Mouse (Mus musculus) megakaryocyte progenitor cell, adult 5-6 weeks (primary cell): ENCODE results near the gene Taf1c. TPM values are rescaled to one million over a fixed set of nuclear protein-coding genes. Genes with fewer than 3 reads are reported as not detected.

Experiments
- ATAC-seq: replicated peaks from 2 replicates; pipeline ENCODE4 v1.8.0; 2016; ENCODE audit warnings: mild to moderate bottlenecking, moderate TSS enrichment, inconsistent platforms; ENCODE audit not compliant: poor library complexity
- total RNA-seq, 2 experiments: library from RNA; stranded (forward) in 1 of 2; stranded (reverse) in 1 of 2; fragments of 157-497, 149-512 nt in 1 of 2; fragments of 200-1000 nt in 1 of 2; gene quantifications; 2 replicates each; pipeline versions ENCODE4 v1.2.3 to v1.2.4; 2015 to 2017

Gene Taf1c
- total RNA-seq, 2 experiments from 2014 or later: 5.5 to 11.5 TPM

DNA sequence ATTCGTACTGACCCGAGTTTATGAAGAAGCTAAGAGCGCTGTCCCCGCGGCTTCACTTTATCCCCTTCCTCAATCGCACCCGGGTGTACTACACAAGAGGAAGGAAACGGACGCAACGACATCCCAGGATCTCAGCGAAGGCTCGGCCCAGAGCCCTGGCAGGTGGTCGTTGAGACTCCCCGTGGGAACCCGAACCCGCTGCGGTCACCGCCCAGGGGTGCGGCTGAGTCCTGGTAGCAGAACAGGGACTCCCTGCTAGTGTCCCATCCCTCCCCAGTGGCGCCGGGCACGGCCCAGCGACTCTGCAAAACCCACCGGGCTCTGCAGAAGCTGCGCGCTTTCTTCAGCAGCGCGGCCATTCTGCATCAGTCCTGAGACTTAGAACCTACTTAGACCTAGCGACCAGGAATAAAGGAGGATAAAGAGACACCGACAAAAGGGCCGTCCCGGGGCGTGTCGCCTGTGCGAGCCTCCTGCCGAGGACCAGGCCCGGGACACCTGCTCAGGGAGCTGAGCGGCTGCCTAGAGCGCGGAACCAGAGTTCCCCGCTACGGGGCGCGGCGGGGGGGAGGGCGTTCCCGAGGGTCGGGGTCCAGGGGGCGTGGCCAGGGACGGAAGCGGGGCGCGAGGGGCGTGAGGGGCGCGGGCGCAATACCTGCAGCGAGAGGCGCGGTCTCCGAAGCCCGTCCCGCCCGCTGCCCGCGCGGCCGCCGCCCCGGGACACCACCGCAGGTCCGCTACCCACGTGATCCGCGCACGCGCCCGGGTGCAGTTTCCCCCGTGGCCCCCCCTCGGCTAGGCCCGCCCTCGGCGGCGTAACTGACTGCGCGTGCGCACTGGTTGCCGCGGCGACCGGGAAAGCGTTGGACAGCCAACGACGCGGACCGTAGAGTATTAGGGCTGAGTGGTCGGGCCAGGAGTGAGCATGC lies 30.3 kb downstream of the Taf1c start, which contains the start of the genes Hsdl1 and Dnaaf1:
Hsdl1 (minus strand) TSS at position 747 of the 929 bp plus-strand sequence.
Dnaaf1 (plus strand) TSS at position 799 of the 929 bp plus-strand sequence.
- ATAC-seq: peak; percentile 57

DNA sequence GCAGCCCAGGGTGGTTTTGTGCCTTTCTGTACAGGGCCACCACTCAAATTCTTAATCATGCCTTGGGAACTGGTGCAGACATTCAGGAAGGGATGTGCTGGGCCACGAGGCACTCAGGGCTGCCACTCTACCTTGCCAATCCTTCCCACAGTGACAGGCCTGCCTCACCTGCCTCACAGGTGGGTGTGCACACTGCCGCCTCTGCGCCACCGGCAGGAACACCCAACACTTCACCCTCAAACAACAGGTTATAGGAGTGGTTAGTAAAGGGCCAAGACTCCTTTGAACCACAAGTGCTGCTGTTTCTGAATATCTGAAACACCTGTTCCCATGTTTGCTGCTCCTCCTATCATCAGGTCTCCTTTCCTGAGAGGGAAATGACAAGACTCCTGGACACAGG lies 32.6 kb downstream of the Taf1c start:
- 0 out of 2 replicates have a peak, but pooled peaks have one; percentile 2 for ATAC-seq

GRCm38 (mm10) chr8:119571135-119571534 lies 33.9 kb downstream of the Taf1c start:
- peak; percentile 51 for ATAC-seq

- ATAC-seq: no peak
Measured at GRCm38 (mm10) chr8:119569881-119570280, 35.1 kb downstream of the Taf1c start.

DNA sequence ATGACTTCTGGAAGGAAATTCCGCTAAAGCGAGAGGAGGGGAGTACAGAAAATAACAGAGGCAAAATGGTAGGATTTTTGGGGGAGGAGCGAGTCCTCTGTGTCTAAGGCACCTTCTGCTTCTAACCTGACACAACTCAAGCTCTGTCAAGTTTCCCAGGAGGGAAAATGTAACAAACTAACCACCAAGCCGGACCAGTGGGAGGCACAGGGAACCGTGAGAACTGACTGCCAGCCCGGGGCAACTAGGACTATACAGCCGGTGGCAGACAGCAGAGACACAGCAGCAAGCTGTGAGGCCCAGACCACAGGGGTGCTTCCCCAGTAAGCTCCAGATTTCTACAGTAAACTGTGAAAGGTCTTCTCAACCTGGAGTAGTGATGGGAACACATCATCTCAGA lies 36.1 kb downstream of the Taf1c start:
- ATAC-seq: no peak

- ATAC-seq: no peak
Measured at GRCm38 (mm10) chr8:119568251-119568650, 36.8 kb downstream of the Taf1c start.

DNA sequence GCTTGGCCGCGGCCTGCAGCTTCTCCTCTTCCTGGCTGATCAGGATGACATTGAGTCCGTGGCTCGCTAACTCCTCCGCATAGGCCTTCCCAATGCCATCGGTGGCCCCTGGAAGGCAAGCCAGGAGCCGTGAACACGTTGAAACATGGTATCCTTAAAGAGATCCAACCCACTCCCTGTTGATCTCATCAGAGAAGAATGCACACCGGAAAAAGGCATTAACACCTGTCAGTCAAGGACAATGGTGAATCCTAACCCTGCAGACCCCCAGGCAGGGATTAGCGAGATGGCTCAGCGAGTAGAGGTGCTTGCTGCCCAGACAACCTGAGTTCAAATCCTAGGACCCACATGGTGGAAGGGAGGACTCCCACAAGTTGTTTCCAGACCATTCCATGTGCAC lies 38.7 kb downstream of the Taf1c start:
- no peak for ATAC-seq

DNA sequence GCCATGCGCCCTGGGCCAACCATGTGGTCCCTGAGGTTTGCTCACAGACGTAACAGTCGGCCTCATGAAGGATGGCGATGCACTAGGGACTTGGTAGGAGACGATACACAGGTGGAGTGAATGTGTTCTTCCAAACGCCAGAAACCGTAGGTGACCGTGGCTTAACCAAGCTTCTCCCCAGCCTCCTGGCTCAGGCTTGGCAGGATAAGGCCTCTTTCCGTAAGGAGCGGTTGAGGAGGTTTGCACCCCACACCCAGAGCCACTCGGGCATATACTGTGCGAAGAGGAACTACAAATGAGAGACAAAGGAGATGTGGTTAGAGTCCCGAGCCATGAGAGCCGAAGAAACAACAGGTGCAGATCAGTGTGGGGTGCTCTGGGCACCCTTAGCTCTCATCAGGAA lies 41.2 kb downstream of the Taf1c start:
- no peak for ATAC-seq

- no peak for ATAC-seq
Measured at GRCm38 (mm10) chr8:119559402-119559720, 45.7 kb downstream of the Taf1c start.

DNA sequence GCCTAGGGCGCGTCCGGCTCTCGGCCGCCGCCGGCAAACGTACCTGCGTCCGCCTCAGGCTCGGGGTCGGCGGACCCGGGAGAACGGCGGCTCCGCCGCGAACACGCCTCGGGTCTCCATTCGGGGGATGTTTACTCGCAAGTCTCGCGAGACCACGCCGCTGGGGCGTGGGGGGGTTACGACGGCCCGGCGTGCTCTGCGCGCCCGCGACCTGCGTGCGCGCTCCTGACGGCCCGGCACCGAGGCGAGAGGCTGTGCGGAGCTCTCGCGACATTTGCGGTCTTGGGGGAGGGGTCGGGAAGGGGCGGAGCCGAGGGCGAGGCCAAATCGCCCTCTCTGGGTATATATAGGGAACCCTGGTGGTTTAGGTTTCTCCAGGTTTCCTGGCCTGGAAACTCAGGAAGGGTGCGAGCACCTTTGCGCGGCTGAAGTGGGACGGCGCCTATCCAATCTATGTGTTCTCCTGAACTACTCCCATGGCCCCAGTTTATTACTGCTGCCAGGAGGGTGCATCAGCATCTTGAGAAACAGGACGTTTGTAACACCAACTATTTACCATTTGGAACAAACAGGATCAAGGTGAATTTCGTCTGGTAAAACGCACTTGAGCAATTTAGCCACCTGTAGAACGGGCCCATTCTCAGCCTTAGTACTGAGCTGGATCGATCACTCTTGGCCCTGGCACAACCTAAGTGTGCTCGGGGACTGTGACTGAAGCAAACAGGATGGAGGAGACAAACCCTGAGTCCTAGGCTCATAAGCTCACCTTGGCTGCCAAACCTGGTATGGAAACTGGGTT lies 46.2 kb downstream of the Taf1c start, which contains the start of gene Mbtps1:
Mbtps1 (minus strand) TSS at position 133 of the 799 bp plus-strand sequence.
- ATAC-seq: peak; percentile 96

GRCm38 (mm10) chr8:119557821-119558602 lies 47.0 kb downstream of the Taf1c start:
- peak; percentile 53 for ATAC-seq

GRCm38 (mm10) chr8:119557132-119557531 lies 47.9 kb downstream of the Taf1c start:
- no peak for ATAC-seq

DNA sequence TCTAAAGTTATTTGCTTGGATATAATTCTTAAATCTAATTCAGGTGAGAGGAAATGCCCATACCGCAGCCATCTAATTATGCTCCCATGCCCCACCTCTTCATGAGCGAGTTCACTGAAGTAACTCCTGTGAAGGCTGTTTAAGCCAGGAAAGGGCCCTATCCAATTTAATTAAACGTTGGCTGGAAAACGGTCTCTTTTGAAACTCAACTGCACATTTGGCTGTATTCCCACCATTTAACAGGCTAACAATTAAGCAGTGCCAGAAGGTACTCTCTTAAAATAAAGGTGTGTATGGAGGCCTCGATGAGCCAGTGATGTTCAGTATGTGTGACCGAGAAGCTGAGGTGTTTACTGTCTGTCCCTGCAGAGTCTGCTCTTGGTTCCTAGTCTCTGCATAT lies 49.2 kb downstream of the Taf1c start:
- no peak for ATAC-seq

DNA sequence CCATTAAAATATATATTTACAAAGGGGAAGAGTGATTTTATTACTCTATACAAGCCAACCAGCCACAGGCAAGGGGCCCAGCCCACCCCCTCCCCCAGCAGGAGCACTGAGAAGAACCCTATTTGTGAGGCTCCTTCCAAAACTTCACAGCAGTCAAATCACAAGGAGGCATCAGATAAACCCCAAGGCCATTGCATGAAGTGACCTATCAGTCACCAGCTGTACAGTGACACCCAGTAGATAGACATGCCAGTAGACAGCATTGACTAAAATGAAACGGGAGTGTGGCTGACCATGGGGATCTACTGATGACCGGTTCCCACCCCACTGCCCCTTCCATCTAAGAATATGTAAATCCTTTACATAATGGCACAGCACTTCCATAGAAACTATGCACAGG lies 52.1 kb downstream of the Taf1c start:
- no peak for ATAC-seq

GRCm38 (mm10) chr8:119548560-119549113 lies 56.4 kb downstream of the Taf1c start:
- ATAC-seq: no peak

Other genes starting within 250 kb of the Taf1c start
- 6.4 and 7.7 TPM in 2 replicates for gene Mlycd, start 210.3 kb downstream of the Taf1c start, total RNA-seq (2015)
- 6.5 and 7.8 TPM in 2 replicates for gene Mlycd, start 210.3 kb downstream of the Taf1c start, total RNA-seq (2017)
- gene Osgin1, start 171.1 kb downstream of the Taf1c start, total RNA-seq (2015): 0.25 and 1.6 TPM in 2 replicates
- gene Osgin1, start 171.1 kb downstream of the Taf1c start, total RNA-seq (2017): 0.95 and 4.1 TPM in 2 replicates
- not detected in 2 replicates for gene Necab2, start 158.5 kb downstream of the Taf1c start, total RNA-seq (2015)
- gene Necab2, start 158.5 kb downstream of the Taf1c start, total RNA-seq (2017): not detected in 2 replicates
- gene Slc38a8, start 103.5 kb downstream of the Taf1c start, total RNA-seq (2015): not detected in 2 replicates
- gene Slc38a8, start 103.5 kb downstream of the Taf1c start, total RNA-seq (2017): not detected in 2 replicates
- 36.4 and 40.2 TPM in 2 replicates for gene Mbtps1, start 46.5 kb downstream of the Taf1c start, total RNA-seq (2015)
- 38.7 and 41.3 TPM in 2 replicates for gene Mbtps1, start 46.5 kb downstream of the Taf1c start, total RNA-seq (2017)
- gene Hsdl1, start 30.0 kb downstream of the Taf1c start, total RNA-seq (2015): 13.0 and 13.1 TPM in 2 replicates
- gene Hsdl1, start 30.0 kb downstream of the Taf1c start, total RNA-seq (2017): 42.6 and 52.8 TPM in 2 replicates
- gene Dnaaf1, start 30.0 kb downstream of the Taf1c start, total RNA-seq (2015): 0.07 TPM in 2 replicates
- 0.25 TPM in 1 of 2 replicates, not detected in the other for gene Dnaaf1, start 30.0 kb downstream of the Taf1c start, total RNA-seq (2017)
- gene Adad2, start 7.5 kb upstream of the Taf1c start, total RNA-seq (2015): not detected in 2 replicates
- gene Adad2, start 7.5 kb upstream of the Taf1c start, total RNA-seq (2017): not detected in 2 replicates
- gene Kcng4, start 30.5 kb upstream of the Taf1c start, total RNA-seq (2015): not detected in 2 replicates
- not detected in 2 replicates for gene Kcng4, start 30.5 kb upstream of the Taf1c start, total RNA-seq (2017)
- not detected in 2 replicates for gene Wfdc1, start 61.1 kb upstream of the Taf1c start, total RNA-seq (2015)
- not detected in 2 replicates for gene Wfdc1, start 61.1 kb upstream of the Taf1c start, total RNA-seq (2017)
- not detected in 2 replicates for gene Atp2c2, start 94.8 kb upstream of the Taf1c start, total RNA-seq (2015)
- not detected in 2 replicates for gene Atp2c2, start 94.8 kb upstream of the Taf1c start, total RNA-seq (2017)
- gene Tldc1, start 173.2 kb upstream of the Taf1c start, total RNA-seq (2015): 2.6 TPM in 2 replicates
- gene Tldc1, start 173.2 kb upstream of the Taf1c start, total RNA-seq (2017): 3.8 and 4.2 TPM in 2 replicates
- 88.7 and 123 TPM in 2 replicates for gene Cotl1, start 235.3 kb upstream of the Taf1c start, total RNA-seq (2015)
- gene Cotl1, start 235.3 kb upstream of the Taf1c start, total RNA-seq (2017): 101 and 127 TPM in 2 replicates